In the genomic region with DNA sequence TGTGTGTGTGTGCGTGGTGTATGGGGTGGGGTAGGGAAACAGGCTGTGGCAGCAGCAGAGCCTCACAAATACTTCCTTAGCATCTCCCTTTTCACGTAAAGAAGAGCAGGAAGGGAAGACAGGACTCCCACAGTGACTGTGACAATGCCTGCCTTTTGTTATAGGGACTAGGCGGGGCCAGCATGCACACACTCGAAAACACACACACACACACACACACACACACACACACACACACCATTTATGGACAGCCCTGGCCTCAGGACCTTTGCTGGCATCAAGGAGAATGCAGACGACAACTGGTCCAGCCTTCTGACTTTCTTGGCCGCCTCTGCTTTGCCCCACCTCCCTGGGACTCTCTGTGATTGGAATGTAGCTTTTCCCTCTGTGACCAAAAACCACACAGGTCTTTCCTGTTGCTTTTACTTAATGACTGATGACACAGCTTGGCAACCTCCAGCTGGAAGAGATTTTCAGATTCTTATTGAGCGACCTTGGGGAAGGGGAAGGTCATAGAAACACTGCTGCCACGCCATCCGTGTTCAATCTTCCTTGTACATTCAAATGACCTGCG, we compare ENCODE assay signal across 13 mouse cellular contexts. TPM values are rescaled to one million over a fixed set of nuclear protein-coding genes. Genes with fewer than 3 reads are reported as not detected.
DNase-seq lines count a peak whose midpoint lies in the region; ATAC-seq and TF ChIP-seq lines count a peak whose summit lies in the region.
"Had no signal": no experiment of that assay in that cellular context is flagged by ENCODE, and none has a peak within 500 bp of the region (broad histone marks: within the 10 kb centered on the region; RNA-seq: fewer than 3 reads in every experiment).

No protein-coding gene starts in this region.

- no peak for ATAC-seq in lung, postnatal 0 days
- ATAC-seq: activated CD4-positive, CD25-positive, alpha-beta regulatory T cell, adult 4 months had no signal

- no peaks in the 10 kb centered on the region for H3K79me2 ChIP-seq in myocyte (ENCODE audit: control insufficient read depth, insufficient read depth)

- no peak overlapping the region for H3K4me3 ChIP-seq in lung, postnatal 0 days (ENCODE audit: low read depth, low read length)
- H3K4me3 ChIP-seq in myocyte: no peak overlapping the region
- H3K4me3 ChIP-seq: liver, embryonic 13.5 days had no signal

- TF ChIP-seq POLR2A in myocyte (IDR thresholded peaks at IDR 0.05; ENCODE audit: insufficient read length, low read depth): no peak

- no peak overlapping the region for H3K9ac ChIP-seq in lung, postnatal 0 days (replicated peaks; ENCODE audit: low read depth)
- H3K9ac ChIP-seq: liver, embryonic 13.5 days had no signal

- no peaks in the 10 kb centered on the region for H3K4me1 ChIP-seq in lung, postnatal 0 days (ENCODE audit: insufficient read depth, low read depth, low read length)
- H3K4me1 ChIP-seq: liver, embryonic 13.5 days had no signal

- no peak overlapping the region for H3K27ac ChIP-seq in lung, postnatal 0 days (ENCODE audit: low read length)
- H3K27ac ChIP-seq: liver, embryonic 13.5 days had no signal

- 46% methylated on average over 10 of the region's 10 CpGs for WGBS in lung, postnatal 0 days

- no peak for TF ChIP-seq CTCF in lung, postnatal 0 days (IDR thresholded peaks at IDR 0.05)

- H3ac ChIP-seq in myocyte (ENCODE audit: control insufficient read depth, insufficient read length): no peak overlapping the region

- no peak for TF ChIP-seq EP300 in lung, postnatal 0 days (IDR thresholded peaks at IDR 0.05)

- 0 out of 2 replicates have a peak, but pooled peaks cover 3% of the 10 kb centered on the region for H3K36me3 ChIP-seq in lung, postnatal 0 days (ENCODE audit: insufficient read depth, low read length)
- H3K36me3 ChIP-seq in myocyte (ENCODE audit: control insufficient read depth, insufficient read depth): no peaks in the 10 kb centered on the region
- H3K36me3 ChIP-seq: liver, embryonic 13.5 days had no signal

- peak; percentile 17 for DNase-seq in lung, postnatal 0 days (ENCODE audit: low spot score)
- DNase-seq in lung, postnatal 14 days: no peak
- DNase-seq in R1 (ENCODE audit: low read depth, low spot score): peak; percentile 84
- peak; percentile 10 for DNase-seq in kidney, adult 18-20 months
- no peak for DNase-seq in thymus, postnatal 0 days (ENCODE audit: low spot score)
- DNase-seq in layer of hippocampus, adult 9-10 months (ENCODE audit: low spot score): no peak
- DNase-seq: cerebellum, postnatal 25 days; left cerebral cortex, postnatal 4 days; liver, embryonic 13.5 days had no signal

- H3K4me2 ChIP-seq in lung, postnatal 0 days (replicated peaks; ENCODE audit: low read depth, low read length): no peak overlapping the region
- H3K4me2 ChIP-seq in myocyte (ENCODE audit: low read depth): no peak overlapping the region
- H3K4me2 ChIP-seq: liver, embryonic 13.5 days had no signal

- H3K9me3 ChIP-seq in lung, postnatal 0 days (ENCODE audit: low read length): no peaks in the 10 kb centered on the region
- H3K9me3 ChIP-seq: liver, embryonic 13.5 days had no signal

- H3K27me3 ChIP-seq in lung, postnatal 0 days (replicated peaks; ENCODE audit: insufficient read depth, low read length): no peaks in the 10 kb centered on the region
- H3K27me3 ChIP-seq in myocyte (ENCODE audit: control insufficient read depth, insufficient read depth, insufficient read length): no peaks in the 10 kb centered on the region
- H3K27me3 ChIP-seq: liver, embryonic 13.5 days had no signal

TF ChIP-seq in myocyte, 11 proteins besides CTCF, POLR2A, EP300 and RAD21:
- no peak for TF ChIP-seq USF1 (IDR thresholded peaks at IDR 0.05; ENCODE audit: low read depth)
- no peak for TF ChIP-seq POLR2AphosphoS2 (IDR thresholded peaks at IDR 0.05; ENCODE audit: insufficient read length, low read depth)
- no peak for TF ChIP-seq REST (IDR thresholded peaks at IDR 0.05; ENCODE audit: insufficient read depth, insufficient read length)
- TF ChIP-seq CEBPB (IDR thresholded peaks at IDR 0.05; ENCODE audit: insufficient read depth, poor library complexity, severe bottlenecking): no peak
- peak; percentile 56 for TF ChIP-seq SRF (IDR thresholded peaks at IDR 0.05; ENCODE audit: control insufficient read depth, insufficient read length, low read depth)
- no peak for TF ChIP-seq MAX (IDR thresholded peaks at IDR 0.05; ENCODE audit: low read depth)
- no peak for TF ChIP-seq TCF3 (IDR thresholded peaks at IDR 0.05; ENCODE audit: insufficient read length, low read depth)
- TF ChIP-seq E2F4 (IDR thresholded peaks at IDR 0.05; ENCODE audit: insufficient read depth): no peak
- peak in 2 of 3 experiments; percentile 14 to 42 for TF ChIP-seq MYOG (IDR thresholded peaks at IDR 0.05; ENCODE audit: control insufficient read depth in 1 of 3, insufficient read depth in 1 of 3, insufficient read length in 2 of 3, low read depth in 2 of 3)
- TF ChIP-seq TCF12 (IDR thresholded peaks at IDR 0.05; ENCODE audit: insufficient read depth, poor library complexity, severe bottlenecking): no peak

RNA-seq across cellular contexts. Expression of a gene that starts 7.1 kb away (rescaled TPM):
- 0.10 TPM in 2 replicates for polyA plus RNA-seq in lung, postnatal 0 days (2015; fragmentation: Nextera tagmentation; extraction: Ambion mirVana)
- not detected for polyA plus RNA-seq in myocyte (2012; fragmentation: generic; extraction: Trizol)
- 81.4 and 85.7 TPM in 2 replicates for polyA plus RNA-seq in thymus, postnatal 0 days (2015; fragmentation: Nextera tagmentation; extraction: Ambion mirVana)
- polyA plus RNA-seq: liver, embryonic 13.5 days had no signal

RNA-seq across cellular contexts. Expression of a gene that starts 52.8 kb away (rescaled TPM):
- polyA plus RNA-seq in lung, postnatal 0 days (2015; fragmentation: Nextera tagmentation; extraction: Ambion mirVana): not detected in 2 replicates
- polyA plus RNA-seq in myocyte (2012; fragmentation: generic; extraction: Trizol): not detected
- 0.18 and 0.20 TPM in 2 replicates for polyA plus RNA-seq in thymus, postnatal 0 days (2015; fragmentation: Nextera tagmentation; extraction: Ambion mirVana)
- polyA plus RNA-seq: activated CD4-positive, CD25-positive, alpha-beta regulatory T cell, adult 4 months; heart, postnatal 0 days; intestine, embryonic 14.5 days; liver, embryonic 13.5 days had no signal

RNA-seq across cellular contexts. Expression of a gene that starts 56.4 kb away (rescaled TPM):
- polyA plus RNA-seq in lung, postnatal 0 days (2015; fragmentation: Nextera tagmentation; extraction: Ambion mirVana): not detected in 2 replicates
- polyA plus RNA-seq in myocyte (2012; fragmentation: generic; extraction: Trizol): not detected
- polyA plus RNA-seq in thymus, postnatal 0 days (2015; fragmentation: Nextera tagmentation; extraction: Ambion mirVana): 0.87 and 1.0 TPM in 2 replicates
- polyA plus RNA-seq: activated CD4-positive, CD25-positive, alpha-beta regulatory T cell, adult 4 months; heart, postnatal 0 days; intestine, embryonic 14.5 days; liver, embryonic 13.5 days had no signal

Comparison
In these comparisons a context has a peak if more than half of its experiments do, and no peak if none do; other contexts are left out.
1. DNase-seq: peak in lung, postnatal 0 days (single experiment), R1 (single experiment) and kidney, adult 18-20 months (single experiment); none in lung, postnatal 14 days (single experiment), thymus, postnatal 0 days (single experiment) and layer of hippocampus, adult 9-10 months (single experiment).
2. RNA of a gene that starts 7.1 kb away (polyA plus RNA-seq): 81.4 to 85.7 TPM in thymus, postnatal 0 days; 0.10 TPM in lung, postnatal 0 days and not detected in myocyte (single experiment); every median in the first group is over 10 times any median in the second.